Mouse (Mus musculus): ENCODE results near the gene Pcyt2. TPM values are rescaled to one million over a fixed set of nuclear protein-coding genes. Genes with fewer than 3 reads are reported as not detected.

The Pcyt2 gene
- polyA plus RNA-seq (2015; fragmentation: Nextera tagmentation; extraction: Ambion mirVana): 104 and 117 TPM in 2 replicates

- WGBS: under 1% methylated on average over 54 of the region's 56 CpGs
- no peaks in the 10 kb centered on the region for H3K27me3 ChIP-seq (ENCODE audit: control insufficient read depth, insufficient read depth, low read depth, low read length)
- peaks cover 20% of the 10 kb centered on the region for H3K36me3 ChIP-seq (ENCODE audit: control insufficient read depth, insufficient read depth, low read length)
- H3K4me2 ChIP-seq (ENCODE audit: low read depth, low read length): peak within 1 kb of the TSS; percentile 69
- peaks cover 8% of the 10 kb centered on the region for H3K4me1 ChIP-seq (replicated peaks; ENCODE audit: control insufficient read depth, insufficient read depth, low read length)
- H3K4me3 ChIP-seq (ENCODE audit: low read length): peak within 1 kb of the TSS; percentile 85
- no peak within 1 kb of the TSS for H3K27ac ChIP-seq (ENCODE audit: low read length)
- ATAC-seq (ENCODE audit: low read depth): peak; percentile 96
- H3K9me3 ChIP-seq (ENCODE audit: control insufficient read depth, low read length): no peaks in the 10 kb centered on the region
- peak within 1 kb of the TSS; percentile 83 for H3K9ac ChIP-seq (ENCODE audit: low read length)
These were observed at the start of gene Pcyt2 for GRCm38 (mm10) chr11:120617519-120618112. Pcyt2 (minus strand) TSS chr11:120617936.

- Histone ChIP-seq H3K27me3 (ENCODE audit: control insufficient read depth, insufficient read depth, low read depth, low read length) (peaks cover 18% of the 10 kb centered on the region), H3K9ac (ENCODE audit: low read length) (no peak overlapping the region), H3K4me3 (ENCODE audit: low read length) (no peak overlapping the region), H3K36me3 (ENCODE audit: control insufficient read depth, insufficient read depth, low read length) (no peaks in the 10 kb centered on the region), H3K4me2 (ENCODE audit: low read depth, low read length) (no peak overlapping the region), H3K27ac (ENCODE audit: low read length) (no peak overlapping the region), H3K4me1 (replicated peaks; ENCODE audit: control insufficient read depth, insufficient read depth, low read length) (no peaks in the 10 kb centered on the region; the same call in 1 of the 2 replicates), H3K9me3 (ENCODE audit: control insufficient read depth, low read length) (no peaks in the 10 kb centered on the region)
- WGBS: 14% methylated on average over 3 of the region's 3 CpGs
- ATAC-seq (ENCODE audit: low read depth): no peak
These were observed 48.9 kb upstream of the Pcyt2 start for GRCm38 (mm10) chr11:120666617-120667016.

GRCm38 (mm10) chr11:120665406-120665805 lies 47.7 kb upstream of the Pcyt2 start:
- WGBS: 57% methylated on average over 3 of the region's 3 CpGs
- H3K9me3 ChIP-seq (ENCODE audit: control insufficient read depth, low read length): no peaks in the 10 kb centered on the region
- no peaks in the 10 kb centered on the region for H3K36me3 ChIP-seq (ENCODE audit: control insufficient read depth, insufficient read depth, low read length)
- H3K4me2 ChIP-seq (ENCODE audit: low read depth, low read length): no peak overlapping the region
- no peak overlapping the region for H3K27ac ChIP-seq (ENCODE audit: low read length)
- H3K9ac ChIP-seq (ENCODE audit: low read length): no peak overlapping the region
- no peak overlapping the region for H3K4me3 ChIP-seq (ENCODE audit: low read length)
- peaks cover 30% of the 10 kb centered on the region for H3K27me3 ChIP-seq (ENCODE audit: control insufficient read depth, insufficient read depth, low read depth, low read length)
- H3K4me1 ChIP-seq (replicated peaks; ENCODE audit: control insufficient read depth, insufficient read depth, low read length): peaks cover 5% of the 10 kb centered on the region
- ATAC-seq (ENCODE audit: low read depth): peak; percentile 82

- no peak overlapping the region for H3K4me2 ChIP-seq (ENCODE audit: low read depth, low read length)
- WGBS: 83% methylated on average over 5 of the region's 5 CpGs
- peaks cover 46% of the 10 kb centered on the region for H3K27me3 ChIP-seq (ENCODE audit: control insufficient read depth, insufficient read depth, low read depth, low read length)
- H3K9ac ChIP-seq (ENCODE audit: low read length): no peak overlapping the region
- no peaks in the 10 kb centered on the region for H3K36me3 ChIP-seq (ENCODE audit: control insufficient read depth, insufficient read depth, low read length)
- no peak overlapping the region for H3K4me3 ChIP-seq (ENCODE audit: low read length)
- H3K4me1 ChIP-seq (replicated peaks; ENCODE audit: control insufficient read depth, insufficient read depth, low read length): peaks cover 17% of the 10 kb centered on the region
- ATAC-seq (ENCODE audit: low read depth): no peak
- no peak overlapping the region for H3K27ac ChIP-seq (ENCODE audit: low read length)
- no peaks in the 10 kb centered on the region for H3K9me3 ChIP-seq (ENCODE audit: control insufficient read depth, low read length)
These were observed 46.0 kb upstream of the Pcyt2 start for GRCm38 (mm10) chr11:120663714-120664113.

- Histone ChIP-seq H3K27ac (ENCODE audit: low read length) (no peak overlapping the region), H3K4me1 (replicated peaks; ENCODE audit: control insufficient read depth, insufficient read depth, low read length) (peaks cover 17% of the 10 kb centered on the region), H3K9me3 (ENCODE audit: control insufficient read depth, low read length) (no peaks in the 10 kb centered on the region), H3K4me2 (ENCODE audit: low read depth, low read length) (no peak overlapping the region), H3K9ac (ENCODE audit: low read length) (no peak overlapping the region), H3K36me3 (ENCODE audit: control insufficient read depth, insufficient read depth, low read length) (no peaks in the 10 kb centered on the region), H3K27me3 (ENCODE audit: control insufficient read depth, insufficient read depth, low read depth, low read length) (peaks cover 55% of the 10 kb centered on the region), H3K4me3 (ENCODE audit: low read length) (no peak overlapping the region)
- WGBS: 50% methylated on average over 6 of the region's 6 CpGs
- ATAC-seq (ENCODE audit: low read depth): no peak
These were observed 45.0 kb upstream of the Pcyt2 start for GRCm38 (mm10) chr11:120662759-120663158.

- Histone ChIP-seq H3K9ac (ENCODE audit: low read length) (peak within 1 kb of the TSS; percentile 58), H3K27ac (ENCODE audit: low read length) (no peak within 1 kb of the TSS), H3K9me3 (ENCODE audit: control insufficient read depth, low read length) (no peaks in the 10 kb centered on the region), H3K4me3 (ENCODE audit: low read length) (peak within 1 kb of the TSS; percentile 52), H3K4me2 (ENCODE audit: low read depth, low read length) (peak within 1 kb of the TSS; percentile 80), H3K27me3 (ENCODE audit: control insufficient read depth, insufficient read depth, low read depth, low read length) (peaks cover 66% of the 10 kb centered on the region), H3K4me1 (replicated peaks; ENCODE audit: control insufficient read depth, insufficient read depth, low read length) (peaks cover 17% of the 10 kb centered on the region), H3K36me3 (ENCODE audit: control insufficient read depth, insufficient read depth, low read length) (no peaks in the 10 kb centered on the region)
- peak; percentile 21; the same call in 1 of the 2 replicates for ATAC-seq (ENCODE audit: low read depth)
- under 1% methylated on average over 35 of the region's 35 CpGs for WGBS
These were observed 43.3 kb upstream of the Pcyt2 start, which contains the start of gene Notum for GRCm38 (mm10) chr11:120661076-120661460. Notum (minus strand) TSS chr11:120661175.

- peak; percentile 73 for ATAC-seq (ENCODE audit: low read depth)
- no peaks in the 10 kb centered on the region for H3K36me3 ChIP-seq (ENCODE audit: control insufficient read depth, insufficient read depth, low read length)
These were observed 42.8 kb upstream of the Pcyt2 start for GRCm38 (mm10) chr11:120660301-120661075.

GRCm38 (mm10) chr11:120659509-120660300 lies 42.0 kb upstream of the Pcyt2 start:
- ATAC-seq (ENCODE audit: low read depth): no peak
- Histone ChIP-seq H3K4me3 (ENCODE audit: low read length) (peak overlapping the region; percentile 52), H3K4me1 (replicated peaks; ENCODE audit: control insufficient read depth, insufficient read depth, low read length) (peaks cover 17% of the 10 kb centered on the region), H3K27me3 (ENCODE audit: control insufficient read depth, insufficient read depth, low read depth, low read length) (peaks cover 66% of the 10 kb centered on the region), H3K4me2 (ENCODE audit: low read depth, low read length) (peak overlapping the region; percentile 80), H3K9ac (ENCODE audit: low read length) (peak overlapping the region; percentile 58), H3K27ac (ENCODE audit: low read length) (no peak overlapping the region), H3K9me3 (ENCODE audit: control insufficient read depth, low read length) (no peaks in the 10 kb centered on the region), H3K36me3 (ENCODE audit: control insufficient read depth, insufficient read depth, low read length) (no peaks in the 10 kb centered on the region)
- 3% methylated on average over 50 of the region's 50 CpGs for WGBS

More at GRCm38 (mm10) chr11:120660301-120661075, 42.8 kb upstream of the Pcyt2 start:
- H3K27ac ChIP-seq (ENCODE audit: low read length): no peak overlapping the region
- peaks cover 17% of the 10 kb centered on the region for H3K4me1 ChIP-seq (replicated peaks; ENCODE audit: control insufficient read depth, insufficient read depth, low read length)
- WGBS: under 1% methylated on average over 54 of the region's 95 CpGs
- H3K27me3 ChIP-seq (ENCODE audit: control insufficient read depth, insufficient read depth, low read depth, low read length): peaks cover 66% of the 10 kb centered on the region
- peak overlapping the region; percentile 58 for H3K9ac ChIP-seq (ENCODE audit: low read length)
- peak overlapping the region; percentile 80 for H3K4me2 ChIP-seq (ENCODE audit: low read depth, low read length)
- peak overlapping the region; percentile 52 for H3K4me3 ChIP-seq (ENCODE audit: low read length)
- no peaks in the 10 kb centered on the region for H3K9me3 ChIP-seq (ENCODE audit: control insufficient read depth, low read length)

All from lung, embryonic 16.5 days (tissue).